Mouse (Mus musculus) neural tube, postnatal 0 days (tissue): ENCODE measurements around the gene Olfr417. TPM values are rescaled to one million over a fixed set of nuclear protein-coding genes. Genes with fewer than 3 reads are reported as not detected.

ENCODE experiments used
- polyA plus RNA-seq: library from polyadenylated mRNA; unstranded; fragments of >200 nt; fragmentation: Nextera tagmentation; extraction: Ambion mirVana; gene quantifications from 2 replicates; pipeline ENCODE4 v1.2.1, GENCODE M21; 2015

The Olfr417 gene
- polyA plus RNA-seq = not detected in 2 replicates

DNA sequence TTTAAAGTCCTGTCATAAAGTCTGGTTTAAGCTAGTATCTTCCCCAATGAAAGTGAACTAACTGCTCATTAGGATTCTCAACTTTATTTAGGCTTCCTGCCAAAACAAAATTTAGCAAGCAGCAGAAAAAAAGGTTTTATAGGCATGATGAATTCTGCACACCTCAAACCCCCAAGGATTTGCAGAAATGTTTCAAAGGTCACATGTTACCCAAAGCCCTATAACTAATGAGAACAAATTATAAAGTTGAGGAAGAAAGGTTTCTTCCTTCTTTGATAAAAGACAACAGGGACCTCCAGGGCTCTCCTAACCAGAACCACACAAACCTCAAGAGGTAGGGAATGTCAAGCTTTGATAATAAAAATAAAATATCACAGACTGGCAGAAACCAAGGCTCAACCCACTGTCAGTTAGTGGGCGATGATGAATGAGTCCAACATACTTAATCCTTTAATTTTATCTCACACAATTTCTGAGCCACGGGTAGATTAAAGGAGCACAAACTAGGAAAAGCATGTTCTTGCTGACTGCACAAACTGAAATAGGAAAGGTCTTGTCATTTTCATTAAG lies at the start of gene Olfr417:
TSS of gene Olfr417 (plus strand) at position 241 of the 570 bp plus-strand sequence.

DNA sequence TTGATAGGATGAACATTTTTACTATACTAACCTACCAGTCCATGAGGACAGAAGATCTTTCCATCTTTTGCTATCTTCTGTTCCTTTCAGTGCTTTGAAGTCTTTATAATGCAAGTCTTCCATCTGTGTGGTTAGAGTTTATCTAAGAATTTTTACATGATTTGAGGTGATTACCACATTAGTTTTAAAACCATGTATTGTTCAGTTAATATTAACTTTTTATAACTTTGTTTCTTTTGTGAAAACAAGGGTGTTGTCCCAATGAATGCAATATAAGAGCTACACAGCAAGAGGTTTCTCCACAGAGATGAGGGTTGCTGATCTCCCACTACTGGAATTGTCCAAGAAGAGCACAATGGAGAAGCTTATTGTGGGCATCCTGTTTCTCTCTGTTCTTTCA lies 34.7 kb upstream of the Olfr417 start, which contains the start of gene Mptx1:
TSS of gene Mptx1 (plus strand) at position 301 of the 400 bp plus-strand sequence.

GRCm38 (mm10) chr1:174390746-174391145 lies 25.8 kb downstream of the Olfr417 start, which contains the start of gene Olfr248:
Olfr248 (plus strand) TSS chr1:174391046.

GRCm38 (mm10) chr1:174423764-174424163 lies 58.8 kb downstream of the Olfr417 start, which contains the start of gene Olfr414:
Olfr414 (plus strand) TSS chr1:174424064.

Other genes starting within 250 kb of the Olfr417 start
- not detected in 2 replicates for gene Olfr231, start 244.0 kb upstream of the Olfr417 start, polyA plus RNA-seq
- gene Olfr424, start 233.6 kb upstream of the Olfr417 start, polyA plus RNA-seq = not detected in 2 replicates
- gene Olfr420, start 209.5 kb upstream of the Olfr417 start, polyA plus RNA-seq = not detected in 2 replicates
- gene Spta1, start 192.3 kb upstream of the Olfr417 start, polyA plus RNA-seq = not detected in 2 replicates
- gene Olfr419, start 113.1 kb upstream of the Olfr417 start, polyA plus RNA-seq = not detected in 2 replicates
- not detected in 2 replicates for gene Mptx1, start 34.6 kb upstream of the Olfr417 start, polyA plus RNA-seq
- not detected in 2 replicates for gene Olfr248, start 25.9 kb downstream of the Olfr417 start, polyA plus RNA-seq
- gene Olfr414, start 58.9 kb downstream of the Olfr417 start, polyA plus RNA-seq = not detected in 2 replicates
- not detected in 2 replicates for gene Olfr220, start 77.0 kb downstream of the Olfr417 start, polyA plus RNA-seq
- 7.2 and 9.7 TPM in 2 replicates for gene Fmn2, start 136.7 kb downstream of the Olfr417 start, polyA plus RNA-seq